Mouse (Mus musculus) granulocyte monocyte progenitor cell, adult 5-6 weeks (primary cell): Measurements from ENCODE around the gene Aldh16a1. TPM values are rescaled to one million over a fixed set of nuclear protein-coding genes. Genes with fewer than 3 reads are reported as not detected.
A peak's percentile ranks its signal among the peaks of the same experiment; 100 is the strongest.
"Not testable (repeated sequence)": the region's sequence is repeated elsewhere in the genome, so short reads cannot be mapped to it uniquely, and the experiment has no call there.

Experiments used
- ATAC-seq: replicated peaks from 2 replicates; pipeline ENCODE4 v1.8.0; 2016; ENCODE audit warnings: mild to moderate bottlenecking, moderate TSS enrichment, inconsistent platforms; ENCODE audit not compliant: poor library complexity, severe bottlenecking
- total RNA-seq, 2 experiments: library from RNA; stranded (forward) in 1 of 2; stranded (reverse) in 1 of 2; fragments of 200-712, 200-1000 nt in 1 of 2; fragments of >200 nt in 1 of 2; fragmentation: Nextera tagmentation in 1 of 2; gene quantifications; 2 replicates each; pipeline ENCODE4 v1.2.3; 2014 to 2017

The Aldh16a1 gene
- total RNA-seq, 2 experiments from 2014 or later: 42.5 to 53.4 TPM

DNA sequence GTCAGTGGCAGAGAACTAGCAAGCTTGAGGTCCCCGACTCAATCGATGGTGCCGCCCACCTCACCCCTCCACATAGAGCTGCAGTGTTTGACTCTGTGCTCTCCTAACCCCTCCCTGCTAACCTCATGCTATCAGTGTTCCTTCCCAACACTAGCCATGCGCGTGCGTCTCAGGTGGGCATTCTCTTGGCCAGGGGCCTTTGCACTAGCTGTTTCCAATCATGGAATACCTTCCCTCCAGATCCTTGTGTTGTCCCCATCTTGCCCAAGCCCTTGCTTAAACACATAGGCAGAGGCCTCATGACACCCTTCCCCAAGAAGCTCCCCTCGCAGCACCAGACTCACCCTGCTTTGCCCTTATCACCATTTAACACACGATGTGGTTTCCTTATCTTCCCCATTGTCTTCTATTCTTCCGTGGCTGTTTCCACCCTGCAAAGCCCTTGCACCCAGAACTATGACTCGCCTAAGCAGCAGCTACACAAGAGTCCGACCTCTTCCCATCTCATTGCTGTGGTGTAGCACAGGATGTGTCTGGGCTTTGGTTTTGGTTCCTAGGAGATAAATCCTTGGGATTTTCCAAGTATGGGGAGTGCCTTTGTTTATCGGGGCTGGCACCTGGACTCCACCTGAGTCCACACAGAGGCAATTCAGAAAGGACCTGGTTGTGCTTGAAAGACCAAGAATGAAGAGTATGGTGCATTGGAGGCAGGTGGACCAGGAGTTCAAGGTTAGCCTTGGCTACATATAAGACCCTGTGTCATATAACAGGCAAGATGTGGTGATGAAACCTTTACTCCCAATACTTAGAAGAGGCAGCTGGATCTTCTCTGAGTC is 17.0 kb downstream of the Aldh16a1 start:
- ATAC-seq: peak; percentile 26

DNA sequence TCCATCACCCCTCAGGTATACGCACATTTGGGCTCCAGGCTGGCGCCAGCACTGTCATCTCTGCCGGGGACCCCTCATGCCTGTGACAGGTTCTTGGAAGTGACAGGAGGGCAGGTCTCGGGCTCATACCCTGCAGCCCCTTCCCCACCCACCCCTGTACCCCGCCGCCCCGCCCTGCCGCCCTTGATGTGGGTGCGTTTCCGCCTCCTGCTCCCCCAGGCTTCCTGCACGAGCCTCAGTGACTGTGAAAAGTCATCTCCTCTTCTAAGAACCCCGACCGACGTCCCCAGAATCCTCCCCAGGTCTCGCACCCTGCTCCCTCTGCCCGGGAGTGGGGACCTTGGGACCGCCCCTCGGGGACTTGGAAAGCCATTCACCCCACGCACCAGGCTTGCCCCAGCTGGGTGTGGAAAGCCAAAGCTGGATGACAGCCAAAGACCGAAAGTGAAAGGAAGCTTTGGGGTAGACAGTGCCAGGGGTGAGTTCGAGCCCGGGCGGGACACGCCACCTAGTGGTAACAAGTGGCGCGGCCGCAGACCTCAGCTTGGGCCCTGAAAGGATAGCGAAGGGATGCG is 18.3 kb downstream of the Aldh16a1 start, which contains the start of the genes Gm45713 and Flt3l:
Gene Gm45713, minus strand, starts transcription at position 239 of the 575 bp plus-strand sequence.
Gene Flt3l, minus strand, starts transcription at position 440 of the 575 bp plus-strand sequence.
- ATAC-seq: peak; percentile 80

DNA sequence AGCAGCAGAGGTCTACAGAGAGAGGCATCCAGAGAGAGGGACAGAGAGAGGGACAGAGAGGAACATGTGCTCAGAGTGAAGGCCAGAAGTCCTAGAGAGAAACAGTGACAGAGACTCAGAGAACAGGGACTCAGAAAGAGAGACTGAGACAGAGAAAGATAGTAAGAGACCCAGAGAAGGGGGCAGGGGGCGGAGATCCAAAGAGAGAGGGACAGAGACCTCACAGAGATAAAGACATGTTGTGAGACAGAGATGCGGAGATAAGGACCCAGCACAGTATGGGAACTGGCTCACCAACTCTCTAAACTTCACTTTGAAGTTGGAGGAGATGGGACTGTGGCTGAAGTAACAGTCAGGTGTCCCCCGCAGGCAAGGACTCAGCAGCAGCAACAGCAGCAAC is 19.0 kb downstream of the Aldh16a1 start:
- no peak for ATAC-seq

DNA sequence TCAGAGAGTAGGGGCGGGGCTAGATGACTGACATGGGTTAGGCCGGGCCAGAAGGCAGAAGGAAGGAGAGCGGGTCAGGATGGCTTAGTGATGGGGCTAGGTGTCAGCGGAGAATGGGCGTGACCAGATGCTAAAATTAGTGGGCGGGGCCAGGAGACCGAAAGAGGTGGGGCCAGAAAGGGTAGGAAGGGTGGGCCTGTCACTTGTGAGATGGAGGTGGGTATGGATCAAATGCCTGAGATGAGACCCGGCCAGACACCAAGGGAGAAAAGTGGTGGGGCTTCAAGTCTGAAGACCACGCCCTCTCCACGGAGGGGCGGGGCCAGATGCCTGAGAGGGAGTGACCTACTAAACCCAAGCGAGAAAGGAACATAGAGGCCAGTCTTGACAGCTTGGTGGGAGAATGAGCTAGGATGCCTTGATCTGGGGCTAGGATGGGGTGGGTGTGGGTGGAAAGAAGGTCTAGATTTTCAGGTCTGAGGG is 19.8 kb downstream of the Aldh16a1 start:
- ATAC-seq: peak; percentile 38

DNA sequence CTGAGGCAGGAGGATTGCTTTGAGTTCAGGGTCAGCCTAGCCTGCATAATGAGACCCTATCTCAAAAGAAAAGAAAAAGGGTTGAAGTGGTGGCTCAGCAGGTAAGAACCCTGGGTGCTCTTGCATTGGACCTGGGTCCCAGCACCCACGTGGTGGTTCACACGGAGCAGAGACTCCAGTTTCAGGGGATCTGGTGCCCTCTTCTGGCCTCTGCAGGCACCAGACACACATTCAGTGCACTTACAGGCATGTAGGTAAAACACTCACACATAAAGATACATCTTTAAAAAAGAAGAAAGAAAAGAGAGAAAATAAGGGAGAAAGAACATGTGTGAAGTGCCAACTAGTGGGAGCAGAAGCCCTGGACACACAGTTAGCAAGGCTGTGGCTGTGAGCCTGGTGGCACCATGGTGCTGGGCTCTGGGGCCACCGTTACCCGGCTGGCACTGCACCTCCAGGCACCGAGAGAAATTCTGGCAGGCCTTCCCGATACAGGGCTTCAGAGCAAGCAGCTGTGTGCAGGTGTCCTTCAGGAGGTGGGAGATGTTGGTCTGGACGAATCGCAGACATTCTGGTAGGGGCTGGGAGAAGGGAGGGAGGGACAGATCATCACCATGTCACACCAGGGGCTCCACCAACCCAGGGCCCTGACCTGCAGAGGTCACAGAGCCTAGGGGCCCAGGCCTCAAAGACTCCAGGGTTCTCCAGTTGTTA is 20.8 kb downstream of the Aldh16a1 start:
- no peak for ATAC-seq

DNA sequence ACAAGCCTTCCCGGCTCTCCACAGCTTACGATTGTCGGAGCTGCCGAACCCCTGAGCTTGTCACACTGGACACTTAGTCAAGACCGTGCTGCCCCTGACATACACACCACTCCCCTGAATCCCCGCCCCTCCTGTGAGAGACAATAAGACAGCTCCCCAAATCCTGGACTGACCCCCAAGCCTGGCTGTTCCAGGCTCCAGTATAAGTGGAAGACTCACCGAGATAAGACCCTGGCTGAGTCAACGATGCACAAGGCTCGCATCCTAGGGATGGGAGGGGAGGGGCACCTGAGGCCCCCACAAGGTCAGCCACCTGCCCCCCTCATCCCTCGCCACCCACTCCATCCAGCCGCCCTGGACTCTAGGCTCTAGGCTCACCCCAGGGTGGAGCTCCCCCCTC is 22.5 kb downstream of the Aldh16a1 start:
- ATAC-seq: no peak

DNA sequence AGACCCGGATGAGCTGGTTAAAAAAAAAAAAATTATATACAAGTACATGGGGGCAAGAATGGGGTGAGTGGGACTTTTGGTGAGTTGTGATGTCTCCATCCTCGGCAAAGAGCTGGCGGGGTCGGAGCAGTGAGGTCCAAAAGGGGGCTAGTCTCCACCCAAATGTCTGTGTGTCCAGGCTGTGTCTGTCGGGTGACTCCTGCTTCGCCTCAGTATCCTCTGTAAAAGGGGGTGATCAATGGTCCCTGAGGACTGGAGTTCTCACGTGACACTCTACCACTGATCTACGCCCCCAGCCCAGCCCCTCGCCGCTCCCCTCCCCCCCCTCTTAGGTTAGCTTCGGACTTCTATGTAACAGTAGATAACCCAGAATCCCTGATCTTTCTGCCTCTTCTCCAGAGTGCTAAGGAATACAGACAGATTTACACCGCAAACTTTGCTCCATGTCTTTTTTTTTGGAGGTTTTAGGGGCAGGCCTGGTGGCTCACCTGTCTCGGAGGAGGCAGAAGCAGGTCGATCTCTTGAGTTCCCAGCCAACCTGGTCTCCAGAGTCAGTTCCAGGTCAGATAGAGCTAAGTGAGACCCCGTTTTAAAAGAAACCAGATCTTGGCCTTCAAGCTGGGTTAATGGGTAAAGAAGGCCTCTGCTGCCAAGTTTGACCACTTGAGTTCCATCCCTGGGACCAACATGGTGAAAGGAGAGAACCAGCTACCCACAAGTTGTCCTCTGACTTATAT is 24.4 kb downstream of the Aldh16a1 start:
- no peak for ATAC-seq

DNA sequence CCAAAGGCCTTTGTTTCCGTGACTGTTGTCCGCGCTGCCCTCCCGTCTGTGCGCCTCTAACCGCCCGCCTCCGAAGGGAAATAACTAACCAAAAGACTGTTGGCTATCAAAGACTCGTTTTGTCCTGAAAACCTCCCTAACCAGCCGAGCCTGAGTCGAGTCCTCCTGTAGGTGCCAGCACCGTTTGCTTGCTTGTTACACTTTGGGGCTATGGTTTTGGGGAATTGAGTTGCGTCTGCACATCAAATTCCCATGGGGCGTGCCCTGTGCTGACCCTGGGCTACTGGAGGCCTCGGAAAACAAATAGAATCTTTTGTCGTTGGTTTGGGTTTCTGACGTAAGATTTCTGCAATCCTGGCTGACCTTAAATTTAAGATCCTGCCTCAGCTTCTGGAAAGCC is 25.1 kb downstream of the Aldh16a1 start:
- ATAC-seq: 0 out of 2 replicates have a peak, but pooled peaks have one; percentile 4

DNA sequence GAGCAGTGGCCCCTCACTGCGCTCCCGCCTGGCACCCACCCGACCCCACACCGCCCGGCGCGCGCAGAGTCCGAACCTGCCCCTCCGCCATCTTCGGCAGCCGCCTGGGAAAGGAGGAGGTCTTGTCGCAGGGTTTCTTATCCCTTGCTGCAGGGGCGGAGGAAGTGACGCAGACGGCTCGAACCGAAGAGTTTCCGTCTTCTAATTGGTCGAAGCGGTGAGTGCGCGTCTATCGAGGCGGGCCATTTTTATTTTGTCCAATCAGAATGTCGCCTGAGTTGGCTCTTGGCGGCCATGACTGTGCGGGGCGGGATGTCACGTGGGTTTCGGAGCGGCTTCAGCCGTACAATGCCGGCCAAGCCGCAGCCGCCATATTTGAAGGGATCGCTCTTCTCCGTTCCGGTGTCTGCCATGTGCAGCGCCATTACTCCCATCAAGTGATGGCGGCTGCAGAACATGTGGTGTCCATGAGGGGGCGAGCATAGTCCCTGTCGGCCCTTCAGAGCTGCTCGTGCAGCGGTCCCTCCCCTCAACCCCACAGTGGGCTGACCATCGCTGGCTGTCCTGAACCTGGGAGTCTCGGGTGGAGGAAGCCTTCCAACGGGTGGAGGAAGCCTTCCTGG is 25.6 kb downstream of the Aldh16a1 start, which contains the start of gene Rpl13a:
Gene Rpl13a, minus strand, starts transcription at position 138 of the 623 bp plus-strand sequence.
- ATAC-seq: peak; percentile 68

DNA sequence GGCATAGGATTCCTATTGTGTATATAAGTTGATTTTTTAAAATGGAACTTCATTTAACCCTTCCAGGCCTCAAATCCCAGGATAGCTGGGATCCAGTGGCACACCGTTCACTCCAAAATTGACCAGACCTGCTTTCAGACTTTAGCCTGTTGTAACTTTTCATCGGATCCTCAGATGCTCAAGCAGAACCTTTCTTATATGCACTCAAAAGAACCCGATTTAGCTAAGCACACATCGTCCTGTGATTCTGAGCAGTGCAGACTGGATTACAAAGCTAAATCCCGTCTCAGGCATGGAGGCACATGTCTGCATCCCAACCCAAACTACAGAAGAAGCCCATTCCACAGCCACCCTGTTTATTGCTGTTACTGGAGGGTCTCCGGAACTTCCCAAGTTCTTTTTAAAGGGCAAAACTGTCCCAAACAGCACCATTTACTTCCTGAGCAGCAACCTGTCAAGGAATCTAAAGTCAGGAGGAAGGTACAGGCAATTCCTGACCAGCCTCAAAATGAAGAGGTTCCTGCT is 26.6 kb downstream of the Aldh16a1 start:
- ATAC-seq: no peak

DNA sequence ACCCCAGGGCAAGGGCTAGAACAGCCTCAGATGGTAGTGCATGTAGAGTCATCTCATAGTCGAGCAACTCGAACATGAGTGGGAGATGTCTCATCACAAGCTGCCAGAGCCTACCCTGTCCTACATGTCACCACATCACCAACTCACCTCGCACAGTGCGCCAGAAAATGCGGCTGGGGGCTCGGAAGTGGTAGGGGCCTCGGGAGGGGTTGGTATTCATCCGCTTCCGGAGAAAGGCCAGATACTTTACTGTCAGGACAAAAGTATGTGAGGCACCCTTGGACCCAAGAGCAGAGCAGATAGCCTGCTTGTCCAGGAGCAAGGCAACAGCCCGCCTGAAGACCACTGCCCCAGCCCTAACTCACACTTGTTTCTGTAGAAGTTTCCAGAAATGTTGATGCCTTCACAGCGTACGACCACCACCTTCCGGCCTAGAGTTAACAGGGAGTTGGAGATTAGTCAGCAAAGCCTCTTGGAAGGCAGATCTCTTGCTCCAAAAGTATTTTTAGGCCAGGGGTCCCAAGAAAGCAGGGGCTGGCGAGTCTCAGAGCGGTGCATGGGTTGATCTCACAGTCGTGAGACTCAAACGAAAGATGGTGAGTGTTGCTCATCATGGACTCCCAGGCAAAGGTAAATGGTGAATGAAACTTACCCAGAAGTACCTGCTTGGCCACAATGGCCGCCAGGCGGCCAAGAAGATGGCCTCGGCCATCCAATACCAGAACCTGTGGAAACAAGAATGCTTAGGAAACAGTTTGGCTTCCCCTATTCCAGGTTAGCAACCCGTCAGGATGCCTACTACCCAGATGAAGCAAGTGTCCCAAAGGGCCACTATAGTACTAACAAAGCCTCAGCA is 27.3 kb downstream of the Aldh16a1 start:
- ATAC-seq: no peak

DNA sequence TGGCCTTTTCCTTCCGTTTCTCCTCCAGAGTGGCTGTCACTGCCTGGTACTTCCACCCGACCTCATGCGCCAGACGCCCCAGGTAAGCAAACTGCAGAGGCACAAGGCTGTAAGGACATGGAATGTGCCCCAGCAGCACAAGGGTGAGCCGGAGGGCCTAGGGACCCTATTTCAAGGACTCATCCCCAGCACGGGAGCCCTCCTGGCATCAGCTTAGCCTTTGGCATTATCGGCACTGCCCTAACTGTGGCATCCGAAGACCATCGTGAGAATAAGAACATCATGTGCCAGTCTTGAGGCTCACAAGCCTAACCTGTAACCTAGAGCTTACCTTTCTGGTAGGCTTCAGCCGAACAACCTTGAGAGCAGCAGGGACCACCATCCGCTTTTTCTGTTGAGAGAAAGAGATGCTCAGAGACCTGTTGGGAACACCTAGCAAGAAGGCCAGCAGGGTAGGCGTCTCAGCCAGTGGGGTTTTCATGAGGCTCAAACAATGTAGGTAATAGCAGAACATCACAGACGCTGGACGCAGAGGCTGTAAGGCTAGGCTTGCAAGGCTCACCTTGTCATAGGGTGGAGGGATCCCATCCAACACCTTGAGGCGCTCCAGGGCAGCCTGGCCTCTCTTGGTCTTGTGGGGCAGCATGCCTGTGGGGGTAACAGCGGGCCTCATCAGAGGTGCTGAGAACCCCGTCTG is 28.1 kb downstream of the Aldh16a1 start:
- no peak for ATAC-seq

DNA sequence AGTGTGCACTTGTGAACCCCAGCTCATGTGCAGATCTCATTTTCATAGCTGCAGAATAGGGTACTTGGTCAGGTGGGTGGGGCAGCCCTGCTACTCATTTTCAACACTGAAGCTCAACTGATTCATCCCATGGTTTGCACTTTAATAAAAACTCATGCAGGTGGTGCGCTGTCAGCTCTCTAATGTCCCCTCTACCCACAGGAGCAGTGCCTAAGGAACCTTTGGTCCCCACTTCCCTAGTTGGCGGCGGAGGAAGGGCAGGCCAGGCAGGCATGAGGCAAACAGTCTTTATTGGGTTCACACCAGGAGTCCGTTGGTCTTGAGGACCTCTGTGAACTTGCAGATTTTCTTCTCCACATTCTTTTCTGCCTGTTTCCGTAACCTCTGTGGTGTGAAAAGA is 28.7 kb downstream of the Aldh16a1 start:
- not testable (repeated sequence) for ATAC-seq

DNA sequence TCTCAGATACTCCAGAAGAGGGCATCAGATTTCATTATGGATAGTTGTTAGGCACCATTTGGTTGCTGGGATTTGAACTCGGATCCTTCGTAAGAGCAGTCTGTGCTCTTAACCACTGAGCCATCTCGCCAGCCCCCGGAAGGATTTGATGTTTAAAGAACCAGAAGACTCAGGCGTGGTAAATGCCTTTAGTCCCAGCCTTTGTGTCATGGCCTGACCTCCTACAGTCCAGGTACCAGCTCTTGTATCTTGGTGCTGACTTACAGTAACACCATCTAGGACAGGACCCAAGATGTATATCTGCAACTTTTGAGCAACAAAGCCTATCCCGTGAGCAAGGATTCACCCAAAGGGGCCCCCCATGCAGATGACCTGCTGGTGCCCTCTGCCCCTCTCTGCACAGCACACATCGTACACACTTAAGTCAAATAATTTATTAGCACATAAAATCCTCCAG is 29.2 kb downstream of the Aldh16a1 start:
- ATAC-seq: no peak

DNA sequence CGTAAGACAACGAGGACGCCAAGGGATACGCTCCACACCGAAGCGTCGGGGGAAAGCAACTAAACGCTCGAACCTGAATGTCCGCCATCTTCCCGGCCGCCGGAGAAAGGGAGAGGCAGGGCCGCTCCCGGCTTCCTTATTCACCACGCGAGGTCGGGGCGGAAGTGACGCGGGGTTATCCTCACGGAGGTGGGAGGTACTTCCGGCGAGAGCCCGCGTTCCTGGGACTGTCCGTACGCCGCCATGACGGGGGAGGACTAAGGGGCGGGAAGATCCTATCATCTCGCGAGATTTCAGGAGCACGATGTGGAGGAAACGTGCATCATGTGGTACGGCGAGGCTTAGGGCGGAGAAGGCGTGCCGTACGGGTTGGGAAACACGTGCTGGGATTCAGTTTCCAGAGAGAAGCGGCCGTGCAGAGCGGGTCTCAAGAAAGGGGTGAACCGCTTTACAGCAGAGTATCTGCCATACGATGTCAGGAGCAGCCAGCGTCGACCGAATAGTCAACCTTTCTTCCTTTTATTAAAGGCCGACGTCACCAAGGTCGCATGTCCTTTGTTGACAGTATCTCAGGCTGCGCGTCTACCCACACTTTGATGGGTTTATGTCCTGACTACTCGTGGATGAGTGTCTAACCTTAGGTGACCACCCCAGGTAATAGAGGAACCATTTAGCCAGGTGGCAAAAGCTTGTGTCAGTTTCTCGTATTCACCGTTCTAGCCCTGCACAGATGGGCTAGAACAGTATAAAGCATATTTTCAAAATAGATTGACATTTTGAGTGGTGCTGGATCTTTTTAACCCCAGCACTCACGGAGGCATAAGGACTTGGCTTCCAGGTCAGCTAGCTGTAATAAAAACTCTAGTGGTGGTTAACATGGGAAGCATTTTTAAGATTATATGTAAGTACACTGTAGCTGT is 29.9 kb downstream of the Aldh16a1 start, which contains the start of gene Rps11:
Gene Rps11, minus strand, starts transcription at position 216 of the 920 bp plus-strand sequence.
- ATAC-seq: peak; percentile 68

DNA sequence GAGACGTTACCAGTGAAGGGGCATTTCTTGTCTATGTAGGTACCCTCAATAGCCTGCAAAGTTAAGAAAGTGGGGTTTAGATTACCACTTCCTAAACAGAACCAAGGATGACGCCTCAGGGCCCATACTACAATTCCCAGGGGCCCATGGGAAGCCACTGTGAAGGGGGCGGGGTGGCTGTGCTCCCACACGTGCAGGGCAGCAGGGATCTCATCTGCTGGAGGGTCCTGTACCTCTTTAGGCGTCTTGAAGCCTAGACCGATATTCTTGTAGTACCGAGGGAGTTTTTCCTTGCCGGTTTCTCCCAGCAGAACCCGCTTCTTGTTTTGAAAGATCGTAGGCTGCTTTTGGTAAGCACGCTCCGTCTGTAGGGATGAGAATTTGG is 31.2 kb downstream of the Aldh16a1 start:
- no peak for ATAC-seq
